Mouse (Mus musculus): ENCODE measurements at regions not wholly inside any gene's neighbourhood (a gene's known extent, or its start where the extent isn't known, plus 50 kb on each side); places are given as distances from the start of the nearest gene placed in this dataset.
"Not testable (repeated sequence)": the region's sequence is repeated elsewhere in the genome, so short reads cannot be mapped to it uniquely, and the experiment has no call there.

DNA sequence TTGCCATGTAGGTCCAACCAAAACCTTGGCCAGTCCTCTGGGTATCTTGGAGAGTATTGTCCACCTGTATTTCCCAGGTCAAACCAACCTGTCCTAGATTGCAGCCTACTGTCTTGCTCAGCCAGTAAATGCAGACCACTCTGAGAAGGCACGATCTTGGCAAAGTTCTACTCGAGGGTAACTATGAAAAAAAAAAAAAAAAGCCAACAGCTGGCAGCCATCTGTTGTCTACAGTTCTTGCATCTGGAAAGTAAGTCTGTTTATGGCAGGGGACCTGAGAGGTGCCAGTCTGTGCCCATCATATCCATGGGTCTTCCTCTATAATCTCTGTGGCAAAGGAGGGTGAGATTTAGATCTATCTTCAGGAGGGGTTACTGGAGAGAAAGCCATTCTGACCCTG, 78.2 kb downstream of the Cxcr4 start:
- no peaks in the 10 kb centered on the region for H3K27me3 ChIP-seq (ENCODE audit: control insufficient read depth, insufficient read depth, low read length)
- no peaks in the 10 kb centered on the region for H3K36me3 ChIP-seq (ENCODE audit: control insufficient read depth, insufficient read depth, low read length)
- TF ChIP-seq POLR2A (IDR thresholded peaks at IDR 0.05; ENCODE audit: control insufficient read depth, low read depth, low read length) = no peak
- TF ChIP-seq CTCF (IDR thresholded peaks at IDR 0.05; ENCODE audit: control insufficient read depth, insufficient read depth, insufficient replicate concordance, low read depth, low read length) = no peak
- no peaks in the 10 kb centered on the region for H3K4me1 ChIP-seq (ENCODE audit: control insufficient read depth, insufficient read depth, low read length)
- H3K27ac ChIP-seq (ENCODE audit: control insufficient read depth, insufficient read depth, low read depth, low read length) = no peak overlapping the region
- H3K4me3 ChIP-seq (ENCODE audit: control insufficient read depth, low read depth, low read length) = no peak overlapping the region

DNA sequence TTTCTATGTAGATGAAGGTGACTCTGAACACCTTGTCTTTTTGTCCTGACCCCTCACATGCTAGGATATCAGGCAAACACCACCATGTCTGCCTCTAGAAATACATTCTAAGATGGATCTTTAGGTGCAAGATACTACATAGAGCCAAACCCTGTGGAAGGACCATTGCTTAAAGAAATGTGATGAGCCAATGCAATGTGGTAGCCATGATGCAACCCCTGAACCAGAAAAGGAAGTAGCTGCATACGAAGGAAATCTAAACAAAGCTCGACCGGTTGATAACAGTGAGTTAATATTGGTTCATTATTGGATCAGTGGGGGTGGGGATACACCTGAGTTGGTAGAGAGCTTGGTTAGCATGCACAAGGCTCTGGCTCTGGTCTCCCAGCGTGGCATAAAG, 78.9 kb downstream of the Cxcr4 start:
- H3K27me3 ChIP-seq (ENCODE audit: control insufficient read depth, insufficient read depth, low read length) = no peaks in the 10 kb centered on the region
- no peaks in the 10 kb centered on the region for H3K36me3 ChIP-seq (ENCODE audit: control insufficient read depth, insufficient read depth, low read length)
- H3K4me3 ChIP-seq (ENCODE audit: control insufficient read depth, low read depth, low read length) = no peak overlapping the region
- no peak for TF ChIP-seq CTCF (IDR thresholded peaks at IDR 0.05; ENCODE audit: control insufficient read depth, insufficient read depth, insufficient replicate concordance, low read depth, low read length)
- TF ChIP-seq POLR2A (IDR thresholded peaks at IDR 0.05; ENCODE audit: control insufficient read depth, low read depth, low read length) = no peak
- H3K27ac ChIP-seq (ENCODE audit: control insufficient read depth, insufficient read depth, low read depth, low read length) = no peak overlapping the region
- H3K4me1 ChIP-seq (ENCODE audit: control insufficient read depth, insufficient read depth, low read length) = no peaks in the 10 kb centered on the region

DNA sequence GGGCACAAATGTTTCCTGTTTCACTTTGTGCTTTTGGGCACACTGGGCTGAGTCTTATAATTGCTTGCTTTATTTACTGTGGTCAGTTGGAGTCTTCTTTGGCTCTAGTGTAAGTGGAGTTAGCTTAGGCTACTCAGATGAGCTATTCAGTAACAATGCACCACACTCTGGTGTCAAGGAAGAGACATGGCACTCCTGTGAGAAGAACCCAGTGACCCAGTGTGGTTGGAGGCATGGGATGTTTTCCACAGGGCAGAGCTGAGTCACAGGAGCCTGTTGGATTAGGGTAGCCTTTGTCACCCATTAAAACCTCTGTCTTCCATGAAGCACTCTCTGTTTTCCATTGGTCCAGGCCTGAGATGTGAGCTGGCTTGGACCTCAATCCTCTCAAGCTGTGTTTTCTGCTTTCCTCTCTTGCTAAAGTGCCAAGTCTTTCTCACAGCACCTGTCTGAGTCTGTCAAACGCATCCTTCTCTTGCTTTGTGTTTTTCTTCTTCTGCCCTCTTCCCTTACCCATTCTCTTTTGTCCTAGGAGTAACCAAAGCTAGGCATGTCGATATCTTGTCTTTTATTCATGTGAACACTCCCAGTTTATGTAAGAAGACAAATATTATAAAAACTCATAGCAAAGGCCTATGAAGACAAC, 83.2 kb downstream of the Cxcr4 start:
- Histone ChIP-seq H3K27me3 (ENCODE audit: control insufficient read depth, insufficient read depth, low read length) (no peaks in the 10 kb centered on the region), H3K4me3 (ENCODE audit: control insufficient read depth, low read depth, low read length) (no peak overlapping the region), H3K27ac (ENCODE audit: control insufficient read depth, insufficient read depth, low read depth, low read length) (no peak overlapping the region), H3K36me3 (ENCODE audit: control insufficient read depth, insufficient read depth, low read length) (no peaks in the 10 kb centered on the region), H3K4me1 (ENCODE audit: control insufficient read depth, insufficient read depth, low read length) (no peaks in the 10 kb centered on the region; the same call in 1 of the 2 replicates)
- TF ChIP-seq POLR2A (IDR thresholded peaks at IDR 0.05; ENCODE audit: control insufficient read depth, low read depth, low read length) (no peak), CTCF (IDR thresholded peaks at IDR 0.05; ENCODE audit: control insufficient read depth, insufficient read depth, insufficient replicate concordance, low read depth, low read length) (no peak)

DNA sequence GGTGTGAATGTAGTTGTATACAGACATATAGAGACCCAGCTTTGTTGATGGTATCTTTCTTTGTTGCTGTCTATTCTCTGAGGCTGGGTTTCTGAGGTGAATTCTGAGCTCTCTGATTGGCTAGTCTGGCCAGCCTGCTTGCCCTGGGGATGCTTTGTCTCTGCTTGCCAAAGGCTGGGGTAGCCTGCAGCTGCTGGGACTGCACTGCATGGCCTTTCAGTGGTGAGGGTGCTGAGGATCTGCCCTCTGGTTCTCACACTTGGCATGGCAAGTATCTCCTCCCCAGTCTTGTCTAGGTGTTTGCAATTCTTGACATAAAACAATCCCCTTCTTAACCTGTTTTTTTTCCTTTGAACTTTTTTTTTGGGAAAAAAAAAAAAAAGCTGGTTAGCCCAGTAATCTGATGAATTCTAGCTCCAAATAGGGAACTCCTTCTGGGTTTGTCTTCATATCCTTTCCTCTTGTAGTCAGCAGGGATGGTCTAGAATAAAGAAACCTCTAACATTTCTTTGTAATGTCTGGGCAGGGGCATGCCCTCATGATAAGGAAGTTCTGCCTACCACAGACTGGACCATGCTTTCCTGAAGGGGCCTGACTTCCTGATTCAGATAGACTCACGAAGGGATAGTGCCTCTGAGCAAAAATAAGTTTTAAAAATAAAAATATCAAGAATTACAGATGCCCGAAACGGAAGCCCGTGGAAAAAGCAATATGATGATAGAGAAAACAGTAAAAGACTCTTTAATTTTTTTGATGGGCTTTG, 85.4 kb downstream of the Cxcr4 start:
- TF ChIP-seq CTCF (IDR thresholded peaks at IDR 0.05; ENCODE audit: control insufficient read depth, insufficient read depth, insufficient replicate concordance, low read depth, low read length) (no peak), POLR2A (IDR thresholded peaks at IDR 0.05; ENCODE audit: control insufficient read depth, low read depth, low read length) (no peak)
- no peak overlapping the region for H3K4me3 ChIP-seq (ENCODE audit: control insufficient read depth, low read depth, low read length)

DNA sequence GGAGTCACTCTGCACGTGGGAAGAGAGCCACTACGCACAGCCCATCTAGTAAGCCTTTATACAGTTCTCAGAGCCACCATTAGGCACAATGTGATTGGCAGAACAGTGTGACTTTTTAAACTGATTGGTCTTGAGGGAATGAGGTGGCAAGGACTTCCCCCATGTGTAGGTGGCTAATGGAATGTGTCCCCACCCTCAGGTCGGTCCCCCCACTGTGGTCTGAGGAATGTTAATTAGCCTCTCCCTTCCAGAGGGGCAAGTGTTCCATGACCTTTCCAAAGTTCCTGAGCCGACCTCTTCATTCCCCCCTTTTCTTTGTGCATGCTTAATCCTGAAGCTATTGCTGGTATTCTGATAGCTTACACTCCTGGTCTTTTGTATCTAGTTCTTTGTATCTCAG, 87.2 kb upstream of the Dars start:
- no peaks in the 10 kb centered on the region for H3K36me3 ChIP-seq (ENCODE audit: control insufficient read depth, insufficient read depth, low read length)
- no peak overlapping the region for H3K27ac ChIP-seq (ENCODE audit: control insufficient read depth, insufficient read depth, low read depth, low read length)
- H3K4me1 ChIP-seq (ENCODE audit: control insufficient read depth, insufficient read depth, low read length) = no peaks in the 10 kb centered on the region; the same call in 1 of the 2 replicates
- no peak overlapping the region for H3K4me3 ChIP-seq (ENCODE audit: control insufficient read depth, low read depth, low read length)
- TF ChIP-seq CTCF (IDR thresholded peaks at IDR 0.05; ENCODE audit: control insufficient read depth, insufficient read depth, insufficient replicate concordance, low read depth, low read length) (no peak), POLR2A (IDR thresholded peaks at IDR 0.05; ENCODE audit: control insufficient read depth, low read depth, low read length) (no peak)
- H3K27me3 ChIP-seq (ENCODE audit: control insufficient read depth, insufficient read depth, low read length) = no peaks in the 10 kb centered on the region

More for the DNA sequence above, 85.4 kb downstream of the Cxcr4 start:
- no peaks in the 10 kb centered on the region for H3K36me3 ChIP-seq (ENCODE audit: control insufficient read depth, insufficient read depth, low read length)
- H3K27me3 ChIP-seq (ENCODE audit: control insufficient read depth, insufficient read depth, low read length) = no peaks in the 10 kb centered on the region
- no peaks in the 10 kb centered on the region; the same call in 1 of the 2 replicates for H3K4me1 ChIP-seq (ENCODE audit: control insufficient read depth, insufficient read depth, low read length)
- no peak overlapping the region for H3K27ac ChIP-seq (ENCODE audit: control insufficient read depth, insufficient read depth, low read depth, low read length)

DNA sequence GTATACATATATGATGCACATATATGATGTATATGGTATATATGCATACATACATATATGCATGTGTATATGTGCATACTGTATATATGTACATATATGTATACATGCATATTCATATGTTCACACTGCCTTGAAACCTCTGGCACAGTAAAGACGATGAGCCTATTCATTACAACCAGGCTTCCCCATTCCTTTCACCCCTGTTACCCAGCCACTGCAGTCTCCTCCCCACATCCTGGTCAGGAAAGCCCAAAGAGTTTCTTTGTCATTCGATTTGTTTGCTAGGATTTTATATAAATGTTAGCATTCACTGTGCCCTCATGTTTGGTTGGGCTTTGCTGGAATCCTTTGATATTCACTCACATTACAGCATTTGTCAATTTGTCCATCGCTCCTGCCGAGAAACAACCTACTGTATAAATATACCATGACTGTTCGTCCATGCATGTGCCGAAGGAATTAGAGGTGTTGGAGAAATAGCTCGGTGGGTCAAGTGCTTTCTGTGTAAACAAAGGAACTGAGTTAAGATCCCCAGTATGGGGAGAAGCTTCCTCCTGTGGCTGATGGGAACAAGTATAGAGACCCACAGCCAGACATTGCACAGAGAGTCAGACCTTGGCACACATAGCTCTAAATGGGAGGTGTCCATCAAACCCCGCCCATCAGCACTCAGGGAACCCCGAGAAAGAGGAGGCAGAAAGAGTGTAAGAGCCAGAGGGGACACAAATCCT, 81.0 kb upstream of the Dars start:
- no peaks in the 10 kb centered on the region for H3K27me3 ChIP-seq (ENCODE audit: control insufficient read depth, insufficient read depth, low read length)
- TF ChIP-seq POLR2A (IDR thresholded peaks at IDR 0.05; ENCODE audit: control insufficient read depth, low read depth, low read length) (no peak), CTCF (IDR thresholded peaks at IDR 0.05; ENCODE audit: control insufficient read depth, insufficient read depth, insufficient replicate concordance, low read depth, low read length) (no peak)
- no peaks in the 10 kb centered on the region for H3K36me3 ChIP-seq (ENCODE audit: control insufficient read depth, insufficient read depth, low read length)
- H3K27ac ChIP-seq (ENCODE audit: control insufficient read depth, insufficient read depth, low read depth, low read length) = no peak overlapping the region
- no peaks in the 10 kb centered on the region for H3K4me1 ChIP-seq (ENCODE audit: control insufficient read depth, insufficient read depth, low read length)
- no peak overlapping the region for H3K4me3 ChIP-seq (ENCODE audit: control insufficient read depth, low read depth, low read length)

DNA sequence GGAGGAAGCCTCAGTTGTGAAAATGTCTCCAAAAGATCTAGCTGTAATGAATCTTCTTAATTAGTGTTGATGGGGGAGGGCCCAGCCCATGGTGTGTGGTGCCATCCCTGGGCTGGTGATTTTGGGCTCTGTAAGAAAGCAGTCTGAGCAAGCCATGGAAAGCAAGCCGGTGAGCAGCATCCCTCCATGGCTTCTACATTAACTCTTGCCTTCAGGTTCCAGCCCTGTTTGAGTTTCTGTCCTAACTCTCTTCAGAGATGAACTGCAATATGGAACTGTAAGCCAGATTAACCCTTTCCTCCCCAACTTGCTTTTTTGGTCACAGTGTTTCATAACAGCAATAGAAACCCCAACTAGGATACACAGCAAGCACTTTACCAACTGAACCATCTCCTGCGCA, 75.1 kb upstream of the Dars start:
- no peaks in the 10 kb centered on the region for H3K36me3 ChIP-seq (ENCODE audit: control insufficient read depth, insufficient read depth, low read length)
- no peak overlapping the region for H3K4me3 ChIP-seq (ENCODE audit: control insufficient read depth, low read depth, low read length)
- no peaks in the 10 kb centered on the region for H3K4me1 ChIP-seq (ENCODE audit: control insufficient read depth, insufficient read depth, low read length)
- no peak overlapping the region for H3K27ac ChIP-seq (ENCODE audit: control insufficient read depth, insufficient read depth, low read depth, low read length)
- no peaks in the 10 kb centered on the region for H3K27me3 ChIP-seq (ENCODE audit: control insufficient read depth, insufficient read depth, low read length)
- TF ChIP-seq CTCF (IDR thresholded peaks at IDR 0.05; ENCODE audit: control insufficient read depth, insufficient read depth, insufficient replicate concordance, low read depth, low read length) (no peak), POLR2A (IDR thresholded peaks at IDR 0.05; ENCODE audit: control insufficient read depth, low read depth, low read length) (no peak)

DNA sequence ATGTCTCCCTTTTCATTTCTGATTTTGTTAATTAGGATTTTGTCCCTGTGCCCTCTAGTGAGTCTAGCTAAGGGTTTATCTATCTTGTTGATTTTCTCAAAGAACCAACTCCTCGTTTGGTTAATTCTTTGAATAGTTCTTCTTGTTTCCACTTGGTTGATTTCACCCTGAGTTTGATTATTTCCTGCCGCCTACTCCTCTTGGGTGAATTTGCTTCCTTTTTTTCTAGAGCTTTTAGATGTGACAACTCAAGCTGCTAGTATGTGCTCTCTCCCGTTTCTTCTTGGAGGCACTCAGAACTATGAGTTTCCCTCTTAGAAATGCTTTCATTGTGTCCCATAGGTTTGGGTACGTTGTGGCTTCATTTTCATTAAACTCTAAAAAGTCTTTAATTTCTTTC, 70.0 kb upstream of the Dars start:
- H3K4me3 ChIP-seq (ENCODE audit: control insufficient read depth, low read depth, low read length); H3K27me3 ChIP-seq (ENCODE audit: control insufficient read depth, insufficient read depth, low read length); H3K4me1 ChIP-seq (ENCODE audit: control insufficient read depth, insufficient read depth, low read length); H3K27ac ChIP-seq (ENCODE audit: control insufficient read depth, insufficient read depth, low read depth, low read length); H3K36me3 ChIP-seq (ENCODE audit: control insufficient read depth, insufficient read depth, low read length): not testable (repeated sequence)

All from testis, adult 2 months (tissue).